Mouse (Mus musculus): Measurements from ENCODE around the gene Mrps34. TPM values are rescaled to one million over a fixed set of nuclear protein-coding genes. Genes with fewer than 3 reads are reported as not detected.

Gene Mrps34
- total and polyA plus RNA-seq, 2 experiments from 2014 or later, result 39.5 to 128 TPM

DNA sequence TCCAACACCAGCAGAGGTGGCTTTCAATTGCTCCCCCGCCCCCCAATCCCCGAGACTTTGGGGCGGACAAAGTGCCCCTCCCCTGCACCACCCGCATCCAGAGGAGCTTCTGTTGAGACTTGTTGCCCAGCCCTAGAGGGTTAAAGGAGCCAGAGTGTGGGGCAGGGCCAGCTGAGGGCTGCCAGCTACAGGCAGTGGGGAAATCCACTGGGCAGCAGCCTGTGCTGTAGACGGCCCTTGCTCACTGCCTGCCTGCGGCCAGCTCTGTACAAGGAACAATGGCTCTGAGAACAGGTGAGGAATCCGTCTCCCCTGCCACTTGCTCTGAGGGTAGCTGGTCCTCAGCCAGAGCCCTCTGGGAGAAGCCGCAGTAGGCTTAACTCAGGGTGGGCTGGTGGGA is 16.4 kb upstream of the Mrps34 start:
- H3K9me3 ChIP-seq (ENCODE audit: low read length), result no peaks in the 10 kb centered on the region
- no peaks in the 10 kb centered on the region for H3K4me1 ChIP-seq (ENCODE audit: insufficient read depth)
- H3K9ac ChIP-seq, result no peak overlapping the region
- no peak overlapping the region for H3K27ac ChIP-seq (ENCODE audit: low read depth, low read length)
- no peak for TF ChIP-seq CTCF (IDR thresholded peaks at IDR 0.05; ENCODE audit: low read depth)
- H3K4me2 ChIP-seq (ENCODE audit: low read depth), result no peak overlapping the region
- WGBS, result 74% methylated on average over 8 of the region's 8 CpGs
- no peak for ATAC-seq
- no peaks in the 10 kb centered on the region for H3K27me3 ChIP-seq (ENCODE audit: insufficient read depth, low read length)
- no peak overlapping the region for H3K4me3 ChIP-seq (ENCODE audit: low read depth, low read length)
- H3K36me3 ChIP-seq (ENCODE audit: insufficient read depth), result peaks cover 13% of the 10 kb centered on the region
- no peak for DNase-seq

DNA sequence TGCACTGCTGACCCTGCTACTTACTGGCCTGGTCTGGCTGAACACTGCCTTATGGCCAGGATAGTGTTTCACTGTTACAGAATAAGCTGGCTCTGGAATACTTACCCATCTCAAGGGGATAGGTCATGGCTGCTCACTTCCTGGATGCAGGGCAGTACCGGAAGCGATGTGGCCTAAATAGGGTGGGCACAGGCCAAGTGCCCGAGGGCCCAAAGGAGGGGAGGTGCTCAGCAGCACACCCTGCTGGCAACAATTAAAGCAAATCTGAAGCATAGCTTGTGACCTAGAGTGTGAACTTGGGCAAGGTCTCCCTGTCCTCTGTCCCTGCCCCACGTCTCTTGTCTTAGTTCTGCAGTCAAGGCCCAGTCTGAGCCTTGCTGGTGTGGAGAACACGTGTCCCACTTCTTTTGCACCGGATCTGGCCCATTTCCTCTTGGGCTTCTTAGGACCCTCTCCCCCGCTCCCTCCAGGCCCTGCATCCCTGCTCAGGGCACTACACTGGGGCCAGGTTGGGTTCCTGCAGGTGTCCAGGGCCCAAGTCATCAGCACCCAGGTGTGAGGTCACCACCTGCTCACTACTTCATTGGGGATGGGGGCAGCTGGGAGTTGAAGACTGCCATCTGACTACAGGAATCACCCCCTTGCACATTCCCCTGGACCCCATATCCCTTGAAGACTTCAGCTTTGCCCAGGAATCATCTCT is 13.0 kb upstream of the Mrps34 start:
- H3K4me3 ChIP-seq (ENCODE audit: low read depth, low read length), result no peak overlapping the region
- H3K36me3 ChIP-seq (ENCODE audit: insufficient read depth), result peaks cover 18% of the 10 kb centered on the region
- no peak overlapping the region for H3K9ac ChIP-seq
- H3K4me2 ChIP-seq (ENCODE audit: low read depth), result no peak overlapping the region
- peak; percentile 58 for TF ChIP-seq CTCF (IDR thresholded peaks at IDR 0.05; ENCODE audit: low read depth)
- no peaks in the 10 kb centered on the region for H3K27me3 ChIP-seq (ENCODE audit: insufficient read depth, low read length)
- H3K4me1 ChIP-seq (ENCODE audit: insufficient read depth), result no peaks in the 10 kb centered on the region
- no peak overlapping the region for H3K27ac ChIP-seq (ENCODE audit: low read depth, low read length)
- DNase-seq (no peak), ATAC-seq (no peak)
- no peaks in the 10 kb centered on the region for H3K9me3 ChIP-seq (ENCODE audit: low read length)
- 44% methylated on average over 7 of the region's 7 CpGs for WGBS

DNA sequence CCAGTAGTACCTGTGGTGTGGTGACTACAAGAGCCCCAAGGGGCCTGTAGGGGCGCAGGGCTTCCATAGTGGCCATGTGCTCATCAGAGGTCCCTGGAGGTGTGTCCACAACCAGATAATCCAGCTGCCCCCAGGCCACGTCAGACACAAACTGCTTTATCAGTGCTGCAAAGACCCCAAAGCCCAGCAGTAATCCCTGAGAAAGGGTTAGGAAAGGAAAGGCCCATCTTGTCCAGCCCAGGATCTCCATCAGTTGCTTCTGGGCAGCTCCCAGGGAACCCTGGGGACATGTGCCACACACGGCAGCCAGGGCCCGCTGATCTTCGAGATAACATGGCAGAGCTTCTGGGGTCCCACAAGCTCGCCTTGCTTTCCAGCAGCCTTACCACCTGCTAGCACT is 10.5 kb upstream of the Mrps34 start:
- Histone ChIP-seq H3K9ac (no peak overlapping the region), H3K9me3 (ENCODE audit: low read length) (no peaks in the 10 kb centered on the region), H3K27me3 (ENCODE audit: insufficient read depth, low read length) (no peaks in the 10 kb centered on the region), H3K36me3 (ENCODE audit: insufficient read depth) (peaks cover 24% of the 10 kb centered on the region), H3K4me2 (ENCODE audit: low read depth) (no peak overlapping the region), H3K27ac (ENCODE audit: low read depth, low read length) (no peak overlapping the region), H3K4me3 (ENCODE audit: low read depth, low read length) (no peak overlapping the region), H3K4me1 (ENCODE audit: insufficient read depth) (peaks cover 9% of the 10 kb centered on the region)
- ATAC-seq (no peak), DNase-seq (no peak)
- WGBS, result 85% methylated on average over 6 of the region's 6 CpGs
- no peak for TF ChIP-seq CTCF (IDR thresholded peaks at IDR 0.05; ENCODE audit: low read depth)

DNA sequence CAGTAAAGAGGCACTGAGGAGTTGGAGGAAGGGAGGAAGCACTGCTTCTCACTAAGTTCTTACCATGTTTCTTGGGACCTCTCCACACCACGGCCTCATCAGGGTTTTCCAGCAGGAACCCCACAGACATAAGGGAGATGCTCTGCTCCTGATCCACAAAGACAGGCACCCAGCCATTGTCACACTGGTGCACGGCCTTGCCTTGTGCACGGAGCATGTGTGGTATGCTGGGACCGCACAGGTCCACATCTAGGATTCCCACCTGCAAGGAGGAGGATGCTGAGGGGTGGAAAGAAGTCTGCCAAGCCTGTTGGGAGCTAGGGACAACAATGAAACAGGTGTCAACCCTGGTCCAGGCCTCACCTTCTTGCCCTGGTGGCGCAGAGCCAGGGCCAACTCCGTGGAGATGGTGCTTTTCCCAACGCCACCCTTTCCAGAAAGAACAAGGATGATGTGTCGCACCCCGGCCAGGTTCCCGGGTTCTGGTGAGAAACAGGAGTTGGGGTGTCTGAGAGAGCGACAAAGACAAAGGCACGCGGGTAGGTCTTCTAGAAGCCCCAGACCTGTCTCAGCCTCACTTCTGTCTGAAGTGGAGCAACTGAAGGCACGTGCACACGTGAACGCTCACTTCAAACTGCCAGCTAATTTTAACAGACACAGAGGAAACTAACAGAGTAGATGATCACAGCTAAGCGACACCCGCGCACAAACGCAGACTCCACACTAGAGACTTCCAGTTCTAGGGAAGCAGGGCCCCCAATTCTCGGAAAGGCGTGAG is 9.4 kb upstream of the Mrps34 start:
- DNase-seq, result no peak
- no peak for TF ChIP-seq CTCF (IDR thresholded peaks at IDR 0.05; ENCODE audit: low read depth)
- WGBS, result 27% methylated on average over 22 of the region's 22 CpGs

DNA sequence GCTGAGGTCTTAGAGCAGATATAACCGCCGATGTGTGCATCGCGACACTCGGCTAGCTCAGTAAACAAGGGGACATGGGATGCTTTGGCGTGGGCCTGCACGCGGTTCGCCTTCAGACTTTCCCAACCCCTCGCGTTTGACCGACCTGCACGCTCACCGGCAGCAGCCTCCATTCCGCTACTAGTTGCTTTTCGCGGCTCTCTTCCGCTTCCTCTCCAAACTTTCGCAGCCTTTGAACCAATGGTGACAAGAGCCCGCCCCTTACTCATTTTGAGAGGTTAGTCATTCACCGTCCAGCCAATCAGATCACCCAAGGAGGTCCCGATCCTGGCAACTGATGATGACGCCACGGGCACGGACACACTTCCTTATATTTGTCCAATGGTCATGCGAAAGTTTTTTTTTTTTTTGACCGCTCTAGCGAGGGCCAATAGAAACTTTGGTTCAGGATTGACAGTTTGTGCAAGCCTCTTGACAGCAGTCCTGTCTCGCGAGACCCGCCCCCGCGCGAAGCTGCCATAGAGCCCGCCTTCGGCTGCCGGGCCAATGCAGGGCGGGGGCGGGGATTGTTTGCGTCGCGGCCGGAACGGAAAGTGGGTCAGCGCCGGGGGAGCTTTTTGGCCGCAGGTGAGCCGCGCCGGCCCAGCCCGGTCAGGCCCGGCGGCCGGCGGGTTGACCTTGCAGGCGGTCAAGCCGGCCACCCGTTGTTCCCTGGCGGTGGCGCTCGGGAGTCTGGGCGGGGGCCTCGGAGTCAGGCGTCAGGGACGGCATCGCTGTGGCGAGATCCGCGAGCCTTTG is 8.6 kb upstream of the Mrps34 start, which contains the start of the genes Nubp2 and Spsb3:
TSS of gene Nubp2 (minus strand) at position 216 of the 798 bp plus-strand sequence.
TSS of gene Spsb3 (plus strand) at position 510 of the 798 bp plus-strand sequence.
- no peaks in the 10 kb centered on the region for H3K27me3 ChIP-seq (ENCODE audit: insufficient read depth, low read length)
- H3K4me2 ChIP-seq (ENCODE audit: low read depth), result peak within 1 kb of the TSS; percentile 92
- 1% methylated on average over 69 of the region's 69 CpGs for WGBS
- peaks cover 36% of the 10 kb centered on the region for H3K36me3 ChIP-seq (ENCODE audit: insufficient read depth)
- H3K9me3 ChIP-seq (ENCODE audit: low read length), result no peaks in the 10 kb centered on the region
- peaks cover 9% of the 10 kb centered on the region for H3K4me1 ChIP-seq (ENCODE audit: insufficient read depth)
- H3K9ac ChIP-seq, result peak within 1 kb of the TSS; percentile 77
- peak; percentile 53 for TF ChIP-seq CTCF (IDR thresholded peaks at IDR 0.05; ENCODE audit: low read depth)
- H3K27ac ChIP-seq (ENCODE audit: low read depth, low read length), result peak within 1 kb of the TSS; percentile 84
- DNase-seq (peak; percentile 99), ATAC-seq (peak; percentile 98)
- peak within 1 kb of the TSS; percentile 86 for H3K4me3 ChIP-seq (ENCODE audit: low read depth, low read length)

More for the DNA sequence above, 9.4 kb upstream of the Mrps34 start:
- Histone ChIP-seq H3K36me3 (ENCODE audit: insufficient read depth) (peaks cover 29% of the 10 kb centered on the region), H3K27me3 (ENCODE audit: insufficient read depth, low read length) (no peaks in the 10 kb centered on the region), H3K4me1 (ENCODE audit: insufficient read depth) (peaks cover 9% of the 10 kb centered on the region), H3K4me2 (ENCODE audit: low read depth) (peak overlapping the region; percentile 88), H3K9ac (peak overlapping the region; percentile 59), H3K9me3 (ENCODE audit: low read length) (no peaks in the 10 kb centered on the region), H3K27ac (ENCODE audit: low read depth, low read length) (no peak overlapping the region), H3K4me3 (ENCODE audit: low read depth, low read length) (peak overlapping the region; percentile 86)
- ATAC-seq, result no peak

DNA sequence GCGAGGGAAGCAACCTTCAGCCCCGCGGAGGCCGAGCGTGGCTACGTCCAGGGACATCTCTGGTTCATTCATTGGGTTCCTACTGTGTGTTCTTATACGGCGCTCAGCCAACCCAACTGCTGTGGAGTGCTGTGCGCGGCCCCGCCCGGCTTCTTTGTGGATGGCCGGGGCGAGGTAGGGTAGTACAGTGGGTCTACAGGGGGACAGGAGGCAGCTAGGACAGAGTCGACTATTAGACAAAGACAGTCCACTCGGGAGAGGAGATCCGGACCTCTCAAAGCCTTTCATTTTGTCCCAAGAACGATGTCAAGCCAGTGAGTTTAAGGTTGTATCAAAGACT is 8.0 kb upstream of the Mrps34 start:
- H3K4me2 ChIP-seq (ENCODE audit: low read depth), result peak overlapping the region; percentile 92
- H3K4me3 ChIP-seq (ENCODE audit: low read depth, low read length), result peak overlapping the region; percentile 86
- H3K27ac ChIP-seq (ENCODE audit: low read depth, low read length), result peak overlapping the region; percentile 84
- peaks cover 42% of the 10 kb centered on the region for H3K36me3 ChIP-seq (ENCODE audit: insufficient read depth)
- H3K9ac ChIP-seq, result peak overlapping the region; percentile 77
- H3K4me1 ChIP-seq (ENCODE audit: insufficient read depth), result peaks cover 9% of the 10 kb centered on the region
- 1% methylated on average over 18 of the region's 18 CpGs for WGBS
- TF ChIP-seq CTCF (IDR thresholded peaks at IDR 0.05; ENCODE audit: low read depth), result no peak
- H3K9me3 ChIP-seq (ENCODE audit: low read length), result no peaks in the 10 kb centered on the region
- DNase-seq (no peak), ATAC-seq (peak; percentile 30)
- H3K27me3 ChIP-seq (ENCODE audit: insufficient read depth, low read length), result no peaks in the 10 kb centered on the region

All from forebrain, postnatal 0 days (tissue).